Mouse (Mus musculus) MEL (cell line): ENCODE measurements around the gene Rsrp1. TPM values are rescaled to one million over a fixed set of nuclear protein-coding genes. Genes with fewer than 3 reads are reported as not detected.

Source experiments
- DNase-seq: peaks from one replicate; pipeline ENCODE4 v3.0.0; 2011; ENCODE audit warnings: low read depth, low spot score
- H3K27ac ChIP-seq: 2 replicates; pipeline ENCODE4 v1.5.1; 2012; ENCODE audit warnings: low read depth, mild to moderate bottlenecking, control low read depth, low read length, moderate library complexity; ENCODE audit not compliant: control insufficient read depth
- H3K27me3 ChIP-seq, 2 experiments: fragments of 150-350 bp in 1 of 2; sonication (generic) in 1 of 2; 2 replicates each; pipeline ENCODE4 v1.6.1; 2012; ENCODE audit warnings: low read length in 2 of 2, mild to moderate bottlenecking in 2 of 2, improper control_type of control experiment in 1 of 2, moderate library complexity in 1 of 2; ENCODE audit not compliant: insufficient read depth in 2 of 2, control insufficient read depth in 1 of 2
- H3K36me3 ChIP-seq, 2 experiments: 2 replicates each; pipeline ENCODE4 v1.6.1; 2012 to 2014; ENCODE audit warnings: low read length in 2 of 2, improper control_type of control experiment in 1 of 2, inconsistent platforms in 1 of 2, mild to moderate bottlenecking in 1 of 2; ENCODE audit not compliant: insufficient read depth in 2 of 2, control insufficient read depth in 1 of 2
- H3K4me1 ChIP-seq, 2 experiments: fragments of 150-350 bp in 1 of 2; sonication (generic) in 1 of 2; 2 replicates each; pipeline ENCODE4 v1.6.1; 2012; ENCODE audit warnings: low read length in 2 of 2, improper control_type of control experiment in 1 of 2, mild to moderate bottlenecking in 1 of 2; ENCODE audit not compliant: insufficient read depth in 2 of 2, control insufficient read depth in 1 of 2
- H3K4me3 ChIP-seq, 2 experiments: fragments of 150-350 bp in 1 of 2; sonication (generic) in 1 of 2; 2 replicates each; pipeline ENCODE4 v1.5.1; 2012; ENCODE audit warnings: low read depth in 2 of 2, low read length in 2 of 2, mild to moderate bottlenecking in 2 of 2, moderate library complexity in 2 of 2, control low read depth in 1 of 2, improper control_type of control experiment in 1 of 2; ENCODE audit not compliant: control insufficient read depth in 1 of 2, insufficient read depth in 1 of 2
- H3K79me2 ChIP-seq: 2 replicates; pipeline ENCODE4 v1.6.1; 2012; ENCODE audit warnings: mild to moderate bottlenecking, low read length, moderate library complexity; ENCODE audit not compliant: control insufficient read depth, poor library complexity, insufficient read depth
- H3K9ac ChIP-seq: 2 replicates; pipeline ENCODE4 v1.6.1; 2012; ENCODE audit warnings: low read depth, mild to moderate bottlenecking, control low read depth, low read length, moderate library complexity; ENCODE audit not compliant: control insufficient read depth, poor library complexity, severe bottlenecking
- H3K9me3 ChIP-seq: fragments of 150-350 bp; sonication (generic); replicated peaks from 2 replicates; pipeline ENCODE4 v1.6.1; 2012; ENCODE audit warnings: mild to moderate bottlenecking, low read length, improper control_type of control experiment, moderate library complexity; ENCODE audit not compliant: insufficient read depth
- BHLHE40 ChIP-seq: IDR thresholded peaks from 2 replicates; pipeline ENCODE4 v1.6.1; 2012; ENCODE audit warnings: low read depth, mild to moderate bottlenecking, inconsistent platforms, low read length, improper control_type of control experiment, borderline replicate concordance
- CHD1 ChIP-seq: IDR thresholded peaks from 2 replicates; pipeline ENCODE4 v1.6.1; 2012; ENCODE audit warnings: low read depth, mild to moderate bottlenecking, inconsistent platforms, low read length, improper control_type of control experiment
- CHD2 ChIP-seq: IDR thresholded peaks from 2 replicates; pipeline ENCODE4 v1.6.1; 2011; ENCODE audit warnings: low read length, improper control_type of control experiment
- CTCF ChIP-seq, 3 experiments: IDR thresholded peaks in 2 of 3; conservative IDR thresholded peaks in 1 of 3; 2 replicates each; pipeline ENCODE4 v1.5.1; 2011 to 2012; ENCODE audit warnings: low read length in 3 of 3, low read depth in 2 of 3, mild to moderate bottlenecking in 2 of 3, improper control_type of control experiment in 1 of 3, inconsistent platforms in 1 of 3, mixed read lengths in 1 of 3, moderate library complexity in 1 of 3; ENCODE audit not compliant: control insufficient read depth in 1 of 3, insufficient read depth in 1 of 3, poor library complexity in 1 of 3, severe bottlenecking in 1 of 3
- E2F4 ChIP-seq: IDR thresholded peaks from 2 replicates; pipeline ENCODE4 v1.6.1; 2011; ENCODE audit warnings: low read depth, low read length, improper control_type of control experiment, borderline replicate concordance
- EP300 ChIP-seq, 2 experiments: IDR thresholded peaks; 2 replicates each; pipeline ENCODE4 v1.6.1; 2011; ENCODE audit warnings: improper control_type of control experiment in 2 of 2, low read length in 2 of 2, low read depth in 1 of 2, mild to moderate bottlenecking in 1 of 2
- ETS1 ChIP-seq: IDR thresholded peaks from 2 replicates; pipeline ENCODE4 v1.6.1; 2012; ENCODE audit warnings: low read depth, mild to moderate bottlenecking, inconsistent platforms, low read length, improper control_type of control experiment, moderate library complexity
- GABPA ChIP-seq: IDR thresholded peaks from 2 replicates; pipeline ENCODE4 v1.6.1; 2012; ENCODE audit warnings: low read depth, mild to moderate bottlenecking, inconsistent platforms, low read length, improper control_type of control experiment, moderate library complexity
- GATA1 ChIP-seq: IDR thresholded peaks from 2 replicates; pipeline ENCODE4 v1.6.1; 2011; ENCODE audit warnings: low read depth, low read length, improper control_type of control experiment
- HCFC1 ChIP-seq: IDR thresholded peaks from 2 replicates; pipeline ENCODE4 v1.6.1; 2012; ENCODE audit warnings: low read depth, mild to moderate bottlenecking, inconsistent platforms, low read length, improper control_type of control experiment, moderate library complexity
- JUND ChIP-seq: IDR thresholded peaks from 2 replicates; pipeline ENCODE4 v1.6.1; 2011; ENCODE audit warnings: low read depth, mild to moderate bottlenecking, improper control_type of control experiment, low read length
- KAT2A ChIP-seq: conservative IDR thresholded peaks from 2 replicates; pipeline ENCODE4 v1.6.1; 2012; ENCODE audit warnings: low read depth, low read length, improper control_type of control experiment, inconsistent platforms
- MAFK ChIP-seq: IDR thresholded peaks from 2 replicates; pipeline ENCODE4 v1.6.1; 2011; ENCODE audit warnings: low read depth, mild to moderate bottlenecking, low read length, improper control_type of control experiment, borderline replicate concordance
- MAX ChIP-seq: IDR thresholded peaks from 2 replicates; pipeline ENCODE4 v1.6.1; 2011; ENCODE audit warnings: low read length, improper control_type of control experiment
- MAZ ChIP-seq: IDR thresholded peaks from 2 replicates; pipeline ENCODE4 v1.6.1; 2012; ENCODE audit warnings: low read depth, mild to moderate bottlenecking, inconsistent platforms, low read length, improper control_type of control experiment
- MEF2A ChIP-seq: IDR thresholded peaks from 2 replicates; pipeline ENCODE4 v1.6.1; 2014; ENCODE audit warnings: low read depth, mild to moderate bottlenecking, inconsistent platforms, low read length, improper control_type of control experiment; ENCODE audit not compliant: poor library complexity, insufficient replicate concordance, severe bottlenecking; ENCODE audit errors: extremely low read depth
- MXI1 ChIP-seq: IDR thresholded peaks from 2 replicates; pipeline ENCODE4 v1.6.1; 2011; ENCODE audit warnings: mild to moderate bottlenecking, low read depth, low read length, improper control_type of control experiment
- MYB ChIP-seq: IDR thresholded peaks from 2 replicates; pipeline ENCODE4 v1.6.1; 2011; ENCODE audit warnings: mild to moderate bottlenecking, low read depth, low read length, improper control_type of control experiment
- MYC ChIP-seq: IDR thresholded peaks from 2 replicates; pipeline ENCODE4 v1.6.1; 2011; ENCODE audit warnings: low read depth, mild to moderate bottlenecking, low read length, improper control_type of control experiment, moderate library complexity
- NELFE ChIP-seq: IDR thresholded peaks from 2 replicates; pipeline ENCODE4 v1.6.1; 2011; ENCODE audit warnings: low read depth, low read length, improper control_type of control experiment
- NRF1 ChIP-seq: IDR thresholded peaks from 2 replicates; pipeline ENCODE4 v1.6.1; 2014; ENCODE audit warnings: low read depth, mild to moderate bottlenecking, inconsistent platforms, low read length, improper control_type of control experiment, moderate library complexity; ENCODE audit not compliant: poor library complexity, insufficient read depth, severe bottlenecking
- RAD21 ChIP-seq: IDR thresholded peaks from 2 replicates; pipeline ENCODE4 v1.6.1; 2011; ENCODE audit warnings: mild to moderate bottlenecking, low read depth, low read length, improper control_type of control experiment
- RCOR1 ChIP-seq: IDR thresholded peaks from 2 replicates; pipeline ENCODE4 v1.6.1; 2012; ENCODE audit warnings: low read depth, mild to moderate bottlenecking, inconsistent platforms, low read length, improper control_type of control experiment
- SIN3A ChIP-seq: IDR thresholded peaks from 2 replicates; pipeline ENCODE4 v1.6.1; 2012; ENCODE audit warnings: low read length, improper control_type of control experiment, inconsistent platforms
- SMC3 ChIP-seq: IDR thresholded peaks from 2 replicates; pipeline ENCODE4 v1.6.1; 2011; ENCODE audit warnings: low read depth, low read length, improper control_type of control experiment
- TAL1 ChIP-seq: IDR thresholded peaks from 2 replicates; pipeline ENCODE4 v1.6.1; 2012; ENCODE audit warnings: mild to moderate bottlenecking, inconsistent platforms, low read length, moderate library complexity, mixed read lengths
- TBP ChIP-seq: IDR thresholded peaks from 2 replicates; pipeline ENCODE4 v1.8.0; 2011; ENCODE audit warnings: low read depth, low read length, improper control_type of control experiment
- TCF12 ChIP-seq: IDR thresholded peaks from 2 replicates; pipeline ENCODE4 v1.6.1; 2014; ENCODE audit warnings: low read depth, mild to moderate bottlenecking, inconsistent platforms, low read length, improper control_type of control experiment, moderate library complexity
- UBTF ChIP-seq: IDR thresholded peaks from 2 replicates; pipeline ENCODE4 v1.6.1; 2012; ENCODE audit warnings: low read depth, mild to moderate bottlenecking, inconsistent platforms, low read length, improper control_type of control experiment, moderate library complexity, borderline replicate concordance; ENCODE audit not compliant: insufficient read depth
- USF1 ChIP-seq: IDR thresholded peaks from 2 replicates; pipeline ENCODE4 v1.6.1; 2014; ENCODE audit warnings: low read depth, mild to moderate bottlenecking, inconsistent platforms, low read length, improper control_type of control experiment, moderate library complexity
- USF2 ChIP-seq, 2 experiments: IDR thresholded peaks; 2 replicates each; pipeline ENCODE4 v1.6.1; 2011 to 2012; ENCODE audit warnings: improper control_type of control experiment in 2 of 2, low read length in 2 of 2, borderline replicate concordance in 1 of 2, inconsistent platforms in 1 of 2, low read depth in 1 of 2, mild to moderate bottlenecking in 1 of 2; ENCODE audit not compliant: insufficient read depth in 1 of 2
- ZC3H11A ChIP-seq: IDR thresholded peaks from 2 replicates; pipeline ENCODE4 v1.6.1; 2012; ENCODE audit warnings: low read depth, mild to moderate bottlenecking, inconsistent platforms, low read length, improper control_type of control experiment
- ZKSCAN1 ChIP-seq: IDR thresholded peaks from 2 replicates; pipeline ENCODE4 v1.6.1; 2012; ENCODE audit warnings: low read depth, mild to moderate bottlenecking, inconsistent platforms, low read length, improper control_type of control experiment, moderate library complexity
- ZMIZ1 ChIP-seq: IDR thresholded peaks from 2 replicates; pipeline ENCODE4 v1.6.1; 2012; ENCODE audit warnings: low read depth, mild to moderate bottlenecking, inconsistent platforms, low read length, improper control_type of control experiment, moderate library complexity
- ZNF384 ChIP-seq: IDR thresholded peaks from 2 replicates; pipeline ENCODE4 v1.6.1; 2012; ENCODE audit warnings: low read depth, mild to moderate bottlenecking, inconsistent platforms, low read length, improper control_type of control experiment
- polyA plus RNA-seq, 2 experiments: library from polyadenylated mRNA; stranded (reverse) in 1 of 2; unstranded in 1 of 2; fragments of >175 nt in 1 of 2; fragments of >200 nt in 1 of 2; gene quantifications; 2 replicates each; pipeline versions ENCODE4 v1.2.1 to v1.2.4; 2012; ENCODE audit warnings: low replicate concordance in 2 of 2, low read depth in 1 of 2; ENCODE audit not compliant: insufficient read length in 2 of 2, insufficient read depth in 1 of 2, missing spikeins in 1 of 2
- total RNA-seq: library from RNA; depleted of rRNA; stranded (reverse); fragments of 300-350 nt; gene quantifications from 2 replicates; pipeline ENCODE4 v1.2.3, GENCODE M21; 2012; rRNA removed

The Rsrp1 gene
- 58.1 and 59.5 TPM in 2 replicates for total RNA-seq
- 100 to 1,000 TPM in 1 of 2 experiments, not detected in 1; 110 TPM for polyA plus RNA-seq

- Histone ChIP-seq H3K79me2 (peaks cover 30% of the 10 kb centered on the region), H3K4me1 (peaks cover 18 to 37% of the 10 kb centered on the region in 2 experiments), H3K27me3 (no peaks in the 10 kb centered on the region), H3K9me3 (no peaks in the 10 kb centered on the region), H3K9ac (peak within 1 kb of the TSS; percentile 95), H3K36me3 (peaks cover 32 to 45% of the 10 kb centered on the region in 2 experiments), H3K27ac (peak within 1 kb of the TSS; percentile 91), H3K4me3 (peak within 1 kb of the TSS; percentile 70 to 91)
- peak; percentile 99 for DNase-seq
- TF ChIP-seq GATA1 = no peak
- TF ChIP-seq MXI1 = peak; percentile 55
- no peak for TF ChIP-seq CHD1
- peak; percentile 65 for TF ChIP-seq SIN3A
- TF ChIP-seq ZMIZ1 = peak; percentile 99
- peak; percentile 100 for TF ChIP-seq NELFE
- no peak for TF ChIP-seq USF1
- TF ChIP-seq ZC3H11A = no peak
- TF ChIP-seq MAX = no peak; the same call in 1 of the 2 replicates
- TF ChIP-seq MYB = peak; percentile 89
- TF ChIP-seq EP300 (IDR thresholded peaks at IDR 0.05; ENCODE audit: low read depth in 1 of 2, low read length in 2 of 2) = peak in 1 of 2 experiments; percentile 58; a peak in 1 of 4 replicates
- peak; percentile 60; the same call in 1 of the 2 replicates for TF ChIP-seq CHD2
- TF ChIP-seq TAL1 = no peak
- TF ChIP-seq GABPA = no peak
- no peak for TF ChIP-seq ZNF384
- no peak for TF ChIP-seq ZKSCAN1
- TF ChIP-seq TBP = peak; percentile 98
- TF ChIP-seq MYC = peak; percentile 50; the same call in 1 of the 2 replicates
- TF ChIP-seq E2F4 = no peak
- TF ChIP-seq NRF1 = peak; percentile 90
- no peak for TF ChIP-seq SMC3
- 0 out of 2 replicates have a peak, but pooled peaks have one; percentile 10 for TF ChIP-seq BHLHE40
- TF ChIP-seq TCF12 = peak; percentile 82
- no peak for TF ChIP-seq RAD21
- no peak for TF ChIP-seq JUND
- peak; percentile 85 for TF ChIP-seq HCFC1
- TF ChIP-seq KAT2A = no peak; the same call in 1 of the 2 replicates
- TF ChIP-seq RCOR1 = no peak
- TF ChIP-seq CTCF (IDR thresholded peaks at IDR 0.05 in 2 of 3, conservative IDR thresholded peaks at IDR 0.05 in 1 of 3; ENCODE audit: control insufficient read depth in 1 of 3, insufficient read depth in 1 of 3, low read depth in 2 of 3, low read length in 3 of 3, poor library complexity in 1 of 3, severe bottlenecking in 1 of 3) = no peak
- no peak for TF ChIP-seq USF2 (IDR thresholded peaks at IDR 0.05; ENCODE audit: borderline replicate concordance in 1 of 2, insufficient read depth in 1 of 2, low read depth in 1 of 2, low read length in 2 of 2)
- TF ChIP-seq MAZ = peak; percentile 43; the same call in 1 of the 2 replicates
- no peak for TF ChIP-seq MEF2A
- no peak for TF ChIP-seq UBTF
- TF ChIP-seq MAFK = no peak
- TF ChIP-seq ETS1 = peak; percentile 51; the same call in 1 of the 2 replicates
These were observed at the start of gene Rsrp1 for GRCm38 (mm10) chr4:134923258-134924018. Rsrp1 (plus strand) TSS chr4:134923592.
